Mouse (Mus musculus): ENCODE measurements at regions not wholly inside any gene's neighbourhood (a gene's known extent, or its start where the extent isn't known, plus 50 kb on each side); places are given as distances from the start of the nearest gene placed in this dataset.

DNA sequence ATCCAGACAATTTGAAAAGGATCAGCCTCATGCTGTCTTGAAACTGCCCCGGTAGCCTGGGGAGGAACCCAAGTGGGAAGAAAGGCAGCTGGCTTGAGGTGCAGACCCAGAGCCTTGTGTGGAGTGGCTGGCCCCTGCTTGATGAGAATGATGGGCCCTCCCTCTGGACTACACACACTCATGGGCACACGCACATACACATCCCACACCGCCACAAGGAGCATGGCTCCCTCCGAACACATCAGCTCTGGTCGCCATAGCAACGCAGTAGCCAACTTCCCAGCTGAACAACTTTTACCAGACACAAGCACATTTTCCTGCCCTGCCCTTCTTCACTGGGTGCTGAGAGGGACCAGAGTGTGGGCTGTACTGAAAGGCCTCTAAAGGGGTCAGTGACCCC lies 101.2 kb downstream of the Rpl14 start:
- Histone ChIP-seq H3K4me3 (ENCODE audit: low read depth, low read length) (no peak overlapping the region), H3K36me3 (ENCODE audit: control insufficient read depth, insufficient read depth, low read length) (no peaks in the 10 kb centered on the region), H3K4me2 (no peak overlapping the region), H3K4me1 (replicated peaks; ENCODE audit: control insufficient read depth, insufficient read depth, low read length) (no peaks in the 10 kb centered on the region), H3K27ac (ENCODE audit: low read depth, low read length) (no peak overlapping the region), H3K9me3 (ENCODE audit: control insufficient read depth, low read length) (no peaks in the 10 kb centered on the region), H3K27me3 (replicated peaks; ENCODE audit: control insufficient read depth, insufficient read depth, low read length) (peaks cover 24% of the 10 kb centered on the region; the same call in 1 of the 2 replicates), H3K9ac (ENCODE audit: low read depth, low read length) (no peak overlapping the region)
- DNase-seq (ENCODE audit: low spot score) (no peak), ATAC-seq (replicated peaks; ENCODE audit: low FRiP score) (no peak)
- WGBS: 49% methylated on average over 6 of the region's 6 CpGs

DNA sequence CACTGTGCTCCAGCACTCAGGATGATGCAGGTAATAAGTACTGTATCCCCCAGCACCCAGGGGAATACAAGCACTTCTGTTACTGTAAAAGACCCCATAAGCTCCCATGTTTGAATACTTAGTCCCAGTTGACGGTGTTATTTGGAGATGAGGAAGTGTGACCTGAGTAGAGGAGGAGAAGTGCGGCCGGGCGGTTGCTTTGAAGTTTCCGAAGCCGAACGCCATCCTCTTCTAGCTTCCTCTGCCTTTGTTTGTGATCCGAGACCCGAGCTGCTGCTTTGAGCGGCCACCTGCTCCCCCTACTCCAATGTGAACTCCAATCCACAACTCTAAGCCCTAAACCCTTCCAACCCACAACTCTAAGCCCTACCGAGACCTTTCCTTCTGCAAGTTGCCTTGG lies 103.6 kb downstream of the Rpl14 start:
- H3K4me2 ChIP-seq: peak overlapping the region; percentile 48; the same call in 1 of the 2 replicates
- ATAC-seq (replicated peaks; ENCODE audit: low FRiP score): no peak
- H3K9ac ChIP-seq (ENCODE audit: low read depth, low read length): no peak overlapping the region
- 2% methylated on average over 11 of the region's 11 CpGs for WGBS
- H3K9me3 ChIP-seq (ENCODE audit: control insufficient read depth, low read length): no peaks in the 10 kb centered on the region
- H3K27ac ChIP-seq (ENCODE audit: low read depth, low read length): no peak overlapping the region
- H3K4me3 ChIP-seq (ENCODE audit: low read depth, low read length): no peak overlapping the region
- no peaks in the 10 kb centered on the region for H3K4me1 ChIP-seq (replicated peaks; ENCODE audit: control insufficient read depth, insufficient read depth, low read length)
- H3K27me3 ChIP-seq (replicated peaks; ENCODE audit: control insufficient read depth, insufficient read depth, low read length): peaks cover 24% of the 10 kb centered on the region; the same call in 1 of the 2 replicates
- DNase-seq (ENCODE audit: low spot score): no peak
- no peaks in the 10 kb centered on the region for H3K36me3 ChIP-seq (ENCODE audit: control insufficient read depth, insufficient read depth, low read length)

DNA sequence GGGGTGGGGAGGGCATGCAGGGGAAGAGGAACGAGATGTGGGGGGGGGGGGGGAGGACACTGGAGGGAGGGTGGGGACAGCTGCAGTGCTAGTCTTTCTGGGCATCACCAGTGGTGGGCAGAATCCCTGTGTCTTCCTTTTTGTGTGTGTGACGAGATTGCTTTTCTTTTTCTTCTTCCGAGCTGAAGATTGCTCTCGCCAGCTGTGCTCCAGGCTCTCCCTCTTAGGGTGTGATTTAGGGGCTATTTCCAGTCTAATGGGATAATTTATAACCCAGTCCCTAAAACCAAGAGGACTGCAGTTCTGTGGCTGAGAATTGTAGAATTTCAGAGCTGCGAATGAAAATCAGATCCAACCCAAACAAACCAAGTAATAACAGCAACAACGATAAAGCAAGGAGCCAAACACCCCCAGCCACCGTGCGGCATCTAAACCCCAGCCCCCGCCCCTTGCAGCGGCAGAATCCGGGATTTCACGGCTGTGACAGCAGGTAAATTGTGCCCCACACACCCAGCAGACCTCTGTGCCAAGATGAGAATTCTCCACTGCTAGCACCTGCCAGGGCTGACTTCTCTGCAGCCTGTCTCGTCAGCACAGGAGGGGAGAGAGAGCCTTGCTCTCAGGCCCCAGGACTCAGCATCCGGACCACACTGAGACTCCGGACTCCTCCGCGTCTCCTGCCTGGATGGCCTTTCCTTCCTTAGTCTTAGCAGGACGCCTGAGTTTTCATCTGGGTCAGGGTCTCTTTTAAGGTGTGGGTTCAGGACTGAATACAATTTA lies 104.3 kb downstream of the Rpl14 start:
- H3K9ac ChIP-seq (ENCODE audit: low read depth, low read length): no peak overlapping the region
- DNase-seq (ENCODE audit: low spot score): no peak

DNA sequence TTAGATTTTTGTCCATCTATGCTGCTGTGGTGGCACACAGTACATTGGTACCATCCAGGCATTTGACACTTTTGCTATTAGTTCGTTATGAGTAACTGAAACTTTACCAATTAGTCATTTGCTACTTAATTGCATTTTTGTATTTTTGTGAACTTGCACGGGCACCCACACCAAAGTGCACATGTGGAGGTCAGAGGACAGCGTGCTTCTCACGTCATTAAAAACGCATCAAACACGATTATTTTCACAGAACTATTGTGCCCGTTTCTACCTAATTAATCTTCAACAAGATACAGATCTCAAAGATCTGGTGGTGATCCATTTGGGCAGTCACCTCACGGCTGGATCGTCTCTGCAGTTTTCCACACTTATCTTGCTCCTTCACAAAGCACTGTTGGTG lies 105.1 kb downstream of the Rpl14 start:
- H3K27me3 ChIP-seq (replicated peaks; ENCODE audit: control insufficient read depth, insufficient read depth, low read length): peaks cover 24% of the 10 kb centered on the region; the same call in 1 of the 2 replicates
- no peak overlapping the region for H3K4me2 ChIP-seq
- DNase-seq (ENCODE audit: low spot score) (no peak), ATAC-seq (replicated peaks; ENCODE audit: low FRiP score) (no peak)
- WGBS: 25% methylated on average over 9 of the region's 9 CpGs
- H3K27ac ChIP-seq (ENCODE audit: low read depth, low read length): no peak overlapping the region
- H3K4me3 ChIP-seq (ENCODE audit: low read depth, low read length): no peak overlapping the region
- H3K9ac ChIP-seq (ENCODE audit: low read depth, low read length): no peak overlapping the region
- no peaks in the 10 kb centered on the region for H3K9me3 ChIP-seq (ENCODE audit: control insufficient read depth, low read length)
- no peaks in the 10 kb centered on the region for H3K36me3 ChIP-seq (ENCODE audit: control insufficient read depth, insufficient read depth, low read length)
- no peaks in the 10 kb centered on the region for H3K4me1 ChIP-seq (replicated peaks; ENCODE audit: control insufficient read depth, insufficient read depth, low read length)

More for the DNA sequence above, 104.3 kb downstream of the Rpl14 start:
- peaks cover 24% of the 10 kb centered on the region; the same call in 1 of the 2 replicates for H3K27me3 ChIP-seq (replicated peaks; ENCODE audit: control insufficient read depth, insufficient read depth, low read length)
- H3K4me3 ChIP-seq (ENCODE audit: low read depth, low read length): no peak overlapping the region; the same call in 1 of the 2 replicates
- peak overlapping the region; percentile 48 for H3K4me2 ChIP-seq
- ATAC-seq (replicated peaks; ENCODE audit: low FRiP score): no peak
- H3K9me3 ChIP-seq (ENCODE audit: control insufficient read depth, low read length): no peaks in the 10 kb centered on the region
- no peaks in the 10 kb centered on the region for H3K36me3 ChIP-seq (ENCODE audit: control insufficient read depth, insufficient read depth, low read length)
- no peak overlapping the region for H3K27ac ChIP-seq (ENCODE audit: low read depth, low read length)
- H3K4me1 ChIP-seq (replicated peaks; ENCODE audit: control insufficient read depth, insufficient read depth, low read length): no peaks in the 10 kb centered on the region
- WGBS: 4% methylated on average over 17 of the region's 18 CpGs

DNA sequence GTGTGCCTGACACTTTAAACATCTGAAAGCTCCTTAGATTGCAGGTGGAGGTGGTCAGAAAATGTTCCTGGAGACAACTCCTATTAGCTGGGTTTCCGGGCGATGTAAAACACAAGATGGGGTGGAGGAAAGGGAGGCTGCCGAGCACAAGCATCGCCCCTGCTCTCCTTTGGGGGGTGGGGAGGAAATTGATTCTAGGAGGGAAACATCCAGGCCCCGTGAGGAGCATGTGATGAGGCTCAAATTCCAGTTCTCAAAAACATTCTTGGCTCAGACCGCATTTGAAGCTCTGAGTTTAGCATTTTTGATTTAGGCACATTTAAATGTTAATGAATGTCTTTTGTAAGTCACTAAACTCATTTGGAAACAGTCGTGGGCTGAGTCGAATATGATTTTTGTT lies 105.5 kb downstream of the Rpl14 start:
- Histone ChIP-seq H3K4me1 (replicated peaks; ENCODE audit: control insufficient read depth, insufficient read depth, low read length) (no peaks in the 10 kb centered on the region), H3K9ac (ENCODE audit: low read depth, low read length) (no peak overlapping the region), H3K9me3 (ENCODE audit: control insufficient read depth, low read length) (no peaks in the 10 kb centered on the region), H3K36me3 (ENCODE audit: control insufficient read depth, insufficient read depth, low read length) (no peaks in the 10 kb centered on the region), H3K27me3 (replicated peaks; ENCODE audit: control insufficient read depth, insufficient read depth, low read length) (peaks cover 24% of the 10 kb centered on the region; the same call in 1 of the 2 replicates), H3K4me2 (no peak overlapping the region), H3K27ac (ENCODE audit: low read depth, low read length) (no peak overlapping the region), H3K4me3 (ENCODE audit: low read depth, low read length) (no peak overlapping the region)
- 38% methylated on average over 8 of the region's 8 CpGs for WGBS
- ATAC-seq (replicated peaks; ENCODE audit: low FRiP score) (no peak), DNase-seq (ENCODE audit: low spot score) (no peak)

DNA sequence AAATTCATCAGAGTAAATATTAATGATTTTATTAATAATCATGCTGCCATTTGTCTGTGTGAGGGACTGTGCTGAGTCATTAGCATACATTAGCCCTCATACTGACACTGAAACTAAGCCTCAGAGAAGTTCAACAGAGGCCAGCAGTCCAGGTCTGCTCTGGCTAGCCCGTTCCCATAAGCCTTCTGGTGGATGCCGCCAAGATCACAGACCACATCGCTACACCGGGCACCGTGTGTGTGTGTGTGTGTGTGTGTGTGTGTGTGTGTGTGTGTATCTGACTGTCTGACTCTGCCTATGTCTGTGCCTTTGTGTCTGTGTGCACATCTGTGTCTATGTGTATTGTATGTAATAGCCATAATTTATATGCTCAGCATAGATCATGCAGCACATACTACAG lies 106.0 kb downstream of the Rpl14 start:
- Histone ChIP-seq H3K9me3 (ENCODE audit: control insufficient read depth, low read length) (no peaks in the 10 kb centered on the region), H3K4me1 (replicated peaks; ENCODE audit: control insufficient read depth, insufficient read depth, low read length) (no peaks in the 10 kb centered on the region), H3K27ac (ENCODE audit: low read depth, low read length) (no peak overlapping the region), H3K36me3 (ENCODE audit: control insufficient read depth, insufficient read depth, low read length) (no peaks in the 10 kb centered on the region), H3K4me3 (ENCODE audit: low read depth, low read length) (no peak overlapping the region), H3K4me2 (no peak overlapping the region), H3K9ac (ENCODE audit: low read depth, low read length) (no peak overlapping the region), H3K27me3 (replicated peaks; ENCODE audit: control insufficient read depth, insufficient read depth, low read length) (peaks cover 24% of the 10 kb centered on the region; the same call in 1 of the 2 replicates)
- WGBS: 83% methylated on average over 5 of the region's 5 CpGs
- no peak for ATAC-seq (replicated peaks; ENCODE audit: low FRiP score)
- DNase-seq (ENCODE audit: low spot score): no peak

DNA sequence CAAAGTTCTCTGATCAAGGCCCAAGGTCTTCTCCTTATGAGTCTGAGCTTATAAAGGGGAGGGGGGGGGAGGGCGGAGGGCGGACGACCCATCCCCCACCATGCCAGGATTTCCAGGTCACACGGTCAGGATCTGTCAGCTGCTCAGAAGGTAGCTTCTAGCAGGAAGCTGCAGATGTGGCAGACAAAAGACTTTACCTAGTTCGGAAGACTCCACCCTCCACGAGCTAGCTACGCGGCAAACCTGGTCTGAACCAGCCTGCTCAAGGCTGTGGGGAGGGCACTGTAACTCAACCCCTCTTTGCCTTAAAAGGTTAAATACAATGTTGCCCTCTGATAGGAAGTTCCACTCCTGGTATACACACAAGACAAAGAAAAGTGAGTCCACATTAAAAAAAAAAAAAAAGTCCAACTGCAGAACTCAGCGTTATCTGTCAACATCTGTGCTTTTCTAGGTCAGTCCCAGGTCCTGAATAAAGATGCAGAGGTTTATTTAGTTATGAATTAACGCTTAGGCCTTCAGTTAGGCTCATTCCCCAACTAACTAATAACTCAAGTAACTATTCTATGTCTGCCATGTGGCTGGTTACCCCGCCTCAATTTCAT lies 108.7 kb downstream of the Rpl14 start:
- H3K4me3 ChIP-seq (ENCODE audit: low read depth, low read length): no peak overlapping the region
- WGBS: 37% methylated on average over 11 of the region's 11 CpGs
- no peak overlapping the region for H3K4me2 ChIP-seq
- DNase-seq (ENCODE audit: low spot score) (no peak), ATAC-seq (replicated peaks; ENCODE audit: low FRiP score) (no peak)
- no peaks in the 10 kb centered on the region for H3K36me3 ChIP-seq (ENCODE audit: control insufficient read depth, insufficient read depth, low read length)
- H3K27ac ChIP-seq (ENCODE audit: low read depth, low read length): no peak overlapping the region
- H3K9me3 ChIP-seq (ENCODE audit: control insufficient read depth, low read length): no peaks in the 10 kb centered on the region
- H3K27me3 ChIP-seq (replicated peaks; ENCODE audit: control insufficient read depth, insufficient read depth, low read length): peaks cover 13% of the 10 kb centered on the region; the same call in 1 of the 2 replicates
- H3K4me1 ChIP-seq (replicated peaks; ENCODE audit: control insufficient read depth, insufficient read depth, low read length): no peaks in the 10 kb centered on the region
- no peak overlapping the region for H3K9ac ChIP-seq (ENCODE audit: low read depth, low read length)

DNA sequence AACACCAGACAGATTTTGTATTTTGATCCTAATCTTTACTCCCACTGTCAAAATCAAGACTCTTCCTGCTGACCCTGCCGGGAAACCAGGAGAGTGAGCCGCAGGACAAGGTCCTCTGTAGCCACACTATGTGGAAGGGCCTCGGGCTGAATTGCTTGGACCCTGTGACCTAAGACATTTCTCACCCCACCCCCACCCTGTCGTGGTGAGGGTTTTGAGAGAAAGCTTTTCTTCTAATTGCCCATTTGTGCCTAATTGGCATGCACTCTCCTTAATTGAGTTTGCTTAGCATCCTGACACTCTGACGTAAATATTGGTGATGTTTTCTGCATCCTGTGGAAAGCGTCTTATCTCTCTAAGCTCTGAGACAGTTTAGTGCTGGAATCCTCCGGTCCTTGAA lies 110.2 kb downstream of the Rpl14 start:
- WGBS: 42% methylated on average over 7 of the region's 7 CpGs
- H3K27me3 ChIP-seq (replicated peaks; ENCODE audit: control insufficient read depth, insufficient read depth, low read length): 0 out of 2 replicates have a peak, but pooled peaks cover 1% of the 10 kb centered on the region

DNA sequence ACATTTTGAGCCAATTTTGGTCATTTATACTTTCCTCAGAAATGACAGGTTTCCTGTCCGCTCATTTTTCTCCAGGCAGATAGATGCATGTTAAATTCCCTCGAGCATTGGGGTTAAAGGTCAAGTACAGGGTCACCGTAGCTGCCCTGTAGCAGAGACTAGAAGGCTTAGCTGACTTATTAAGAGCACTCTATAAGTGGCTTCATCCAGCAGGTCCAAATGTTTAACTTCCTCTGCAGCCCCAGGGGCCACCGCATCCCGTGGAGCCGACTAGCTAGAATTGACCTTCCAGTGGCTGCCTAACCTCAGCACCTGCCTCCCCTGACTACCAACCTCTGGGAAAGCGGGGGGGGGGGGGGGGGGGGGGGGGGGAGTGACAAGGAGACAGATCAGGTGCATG lies 114.7 kb downstream of the Rpl14 start:
- H3K9me3 ChIP-seq (ENCODE audit: control insufficient read depth, low read length): no peaks in the 10 kb centered on the region
- no peak overlapping the region for H3K27ac ChIP-seq (ENCODE audit: low read depth, low read length)
- H3K27me3 ChIP-seq (replicated peaks; ENCODE audit: control insufficient read depth, insufficient read depth, low read length): no peaks in the 10 kb centered on the region
- DNase-seq (ENCODE audit: low spot score) (no peak), ATAC-seq (replicated peaks; ENCODE audit: low FRiP score) (no peak)
- no peak overlapping the region for H3K4me2 ChIP-seq
- WGBS: 23% methylated on average over 6 of the region's 7 CpGs
- peaks cover 2% of the 10 kb centered on the region; the same call in 1 of the 2 replicates for H3K4me1 ChIP-seq (replicated peaks; ENCODE audit: control insufficient read depth, insufficient read depth, low read length)
- no peaks in the 10 kb centered on the region for H3K36me3 ChIP-seq (ENCODE audit: control insufficient read depth, insufficient read depth, low read length)
- no peak overlapping the region for H3K4me3 ChIP-seq (ENCODE audit: low read depth, low read length)
- no peak overlapping the region for H3K9ac ChIP-seq (ENCODE audit: low read depth, low read length)

More for the DNA sequence above, 110.2 kb downstream of the Rpl14 start:
- Histone ChIP-seq H3K27ac (ENCODE audit: low read depth, low read length) (no peak overlapping the region), H3K36me3 (ENCODE audit: control insufficient read depth, insufficient read depth, low read length) (no peaks in the 10 kb centered on the region), H3K9ac (ENCODE audit: low read depth, low read length) (no peak overlapping the region), H3K9me3 (ENCODE audit: control insufficient read depth, low read length) (no peaks in the 10 kb centered on the region), H3K4me3 (ENCODE audit: low read depth, low read length) (no peak overlapping the region), H3K4me1 (replicated peaks; ENCODE audit: control insufficient read depth, insufficient read depth, low read length) (no peaks in the 10 kb centered on the region), H3K4me2 (no peak overlapping the region)
- DNase-seq (ENCODE audit: low spot score): no peak
- no peak for ATAC-seq (replicated peaks; ENCODE audit: low FRiP score)
